Mouse (Mus musculus): ENCODE data around the gene Psme3. TPM values are rescaled to one million over a fixed set of nuclear protein-coding genes. Genes with fewer than 3 reads are reported as not detected.

Gene Psme3
- total RNA-seq (2014; fragmentation: Nextera tagmentation), result 163 and 205 TPM in 2 replicates
- total RNA-seq (2017), result 121 and 138 TPM in 2 replicates

DNA sequence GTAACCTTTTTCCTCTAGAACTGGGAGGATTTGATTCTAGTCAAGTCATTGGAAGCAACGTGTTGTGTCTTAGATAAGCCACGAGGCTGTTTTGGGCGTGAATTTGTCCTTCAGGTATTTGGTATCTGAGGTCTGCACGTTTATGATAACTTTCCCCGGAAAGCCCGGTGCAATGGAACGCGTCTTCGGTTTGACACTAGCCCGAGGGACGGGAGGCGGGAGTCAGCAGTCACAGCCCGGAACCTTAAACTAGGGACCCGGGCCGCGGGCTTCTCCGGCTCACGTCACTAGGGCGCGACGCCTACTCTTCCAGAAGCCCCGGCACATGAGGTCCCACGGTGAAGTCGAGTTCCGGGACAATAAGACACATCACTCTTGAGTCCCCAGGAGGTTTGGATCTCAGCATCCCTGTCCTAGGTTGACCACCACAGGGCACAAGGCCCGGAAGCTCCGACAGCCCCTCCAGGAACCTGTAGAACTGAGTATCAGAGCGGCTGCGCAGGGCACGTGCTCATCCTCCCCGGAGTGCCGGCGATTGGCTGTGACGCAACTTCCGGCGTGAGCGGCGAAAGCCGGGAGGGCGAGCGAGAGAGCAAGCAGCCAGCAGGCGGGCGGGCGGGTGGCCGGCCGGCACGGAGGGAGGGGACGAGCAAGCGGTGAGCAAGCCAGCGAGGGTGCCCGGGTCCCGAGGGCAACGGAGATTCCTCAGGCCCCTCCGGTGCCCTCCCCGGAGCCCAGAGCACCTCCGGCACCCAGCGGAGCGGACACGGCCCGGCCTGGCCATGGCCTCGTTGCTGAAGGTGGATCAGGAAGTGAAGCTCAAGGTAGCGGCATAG, at the start of gene Psme3:
Psme3 (plus strand) TSS at position 549 of the 836 bp plus-strand sequence.
- peak; percentile 84 for ATAC-seq (replicated peaks; ENCODE audit: poor library complexity, severe bottlenecking)

GRCm38 (mm10) chr11:101269577-101270116, 46.4 kb upstream of the Psme3 start:
- no peak; the same call in 1 of the 2 replicates for ATAC-seq (replicated peaks; ENCODE audit: poor library complexity, severe bottlenecking)

GRCm38 (mm10) chr11:101272446-101272845, 43.6 kb upstream of the Psme3 start:
- ATAC-seq (replicated peaks; ENCODE audit: poor library complexity, severe bottlenecking), result no peak

GRCm38 (mm10) chr11:101275309-101275708, 40.7 kb upstream of the Psme3 start:
- no peak for ATAC-seq (replicated peaks; ENCODE audit: poor library complexity, severe bottlenecking)

- ATAC-seq (replicated peaks; ENCODE audit: poor library complexity, severe bottlenecking), result no peak
These were observed 39.5 kb upstream of the Psme3 start for GRCm38 (mm10) chr11:101276319-101277070.

- ATAC-seq (replicated peaks; ENCODE audit: poor library complexity, severe bottlenecking), result peak; percentile 15; the same call in 1 of the 2 replicates
These were observed 38.4 kb upstream of the Psme3 start for GRCm38 (mm10) chr11:101277381-101278222.

DNA sequence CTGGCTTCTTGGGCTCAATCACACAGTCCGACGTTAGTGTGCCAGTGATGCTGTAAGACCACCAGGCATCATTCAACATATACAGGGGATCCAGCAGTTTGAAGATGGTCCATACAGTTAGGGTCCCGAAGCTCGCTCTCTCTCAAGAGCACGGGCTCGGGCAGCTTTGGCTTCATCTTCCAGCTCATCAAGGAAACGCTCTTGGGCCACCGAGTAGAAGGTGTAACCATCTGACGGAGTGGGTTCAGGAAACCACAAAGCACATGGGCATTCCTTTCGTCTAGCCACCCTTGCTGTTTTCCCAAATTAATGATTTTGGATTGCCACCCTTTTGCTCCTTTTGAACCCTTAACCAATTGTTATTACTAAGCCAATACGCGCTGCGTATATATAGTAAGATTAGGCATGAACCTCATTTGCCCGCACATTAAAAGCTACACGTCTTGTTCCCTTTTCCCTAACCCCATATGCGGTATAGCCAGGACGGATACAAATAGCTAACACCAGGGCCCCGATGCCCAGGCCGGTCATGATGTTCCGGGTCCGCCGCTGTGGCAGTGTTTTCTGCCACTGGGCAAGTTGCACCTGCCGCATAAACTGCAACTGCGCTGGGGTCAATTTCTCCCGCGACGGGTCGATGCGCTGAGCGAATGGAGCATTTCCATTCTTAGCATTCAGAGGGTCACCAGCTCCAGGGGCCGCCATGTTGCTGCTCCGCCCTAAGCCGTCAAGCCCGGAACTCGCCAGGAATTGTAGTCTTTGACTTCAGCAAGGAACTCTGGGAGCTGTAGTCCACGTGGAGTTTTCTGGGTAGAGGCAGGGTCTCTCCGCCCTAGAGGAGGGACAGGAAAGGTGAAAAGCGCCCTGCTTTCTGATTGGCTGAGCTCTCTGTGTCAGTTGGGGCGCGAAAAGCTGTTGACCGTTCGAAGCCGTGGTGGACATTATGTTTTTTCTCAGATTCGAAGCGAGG, 37.5 kb upstream of the Psme3 start, which contains the start of the genes Cntd1 and Coa3:
Cntd1 (plus strand) TSS at position 790 of the 970 bp plus-strand sequence.
Coa3 (minus strand) TSS at position 892 of the 970 bp plus-strand sequence.
- ATAC-seq (replicated peaks; ENCODE audit: poor library complexity, severe bottlenecking), result peak; percentile 92

- peak; percentile 6; the same call in 1 of the 2 replicates for ATAC-seq (replicated peaks; ENCODE audit: poor library complexity, severe bottlenecking)
These were observed 36.8 kb upstream of the Psme3 start for GRCm38 (mm10) chr11:101279193-101279569.

DNA sequence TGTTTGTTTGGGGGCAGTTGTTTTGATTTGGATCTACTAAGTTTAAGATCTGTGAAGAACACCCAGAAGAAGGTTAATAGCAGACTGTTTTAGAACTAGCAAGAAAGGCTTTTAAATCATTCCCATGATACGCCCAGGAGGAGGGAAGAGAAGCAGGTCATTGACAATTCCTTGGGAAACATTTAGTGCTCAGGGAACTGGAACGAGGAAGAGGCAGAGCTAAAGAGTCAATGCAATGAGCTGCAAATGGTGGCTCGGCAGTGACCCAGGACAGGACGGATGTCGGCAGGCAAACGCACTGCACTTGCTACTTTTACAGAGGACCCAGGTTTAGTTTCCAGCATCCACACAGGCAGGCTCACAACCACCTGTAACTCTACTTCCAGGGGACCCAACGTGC, 35.2 kb upstream of the Psme3 start:
- ATAC-seq (replicated peaks; ENCODE audit: poor library complexity, severe bottlenecking), result no peak

- no peak for ATAC-seq (replicated peaks; ENCODE audit: poor library complexity, severe bottlenecking)
These were observed 33.1 kb upstream of the Psme3 start for GRCm38 (mm10) chr11:101282896-101283295.

DNA sequence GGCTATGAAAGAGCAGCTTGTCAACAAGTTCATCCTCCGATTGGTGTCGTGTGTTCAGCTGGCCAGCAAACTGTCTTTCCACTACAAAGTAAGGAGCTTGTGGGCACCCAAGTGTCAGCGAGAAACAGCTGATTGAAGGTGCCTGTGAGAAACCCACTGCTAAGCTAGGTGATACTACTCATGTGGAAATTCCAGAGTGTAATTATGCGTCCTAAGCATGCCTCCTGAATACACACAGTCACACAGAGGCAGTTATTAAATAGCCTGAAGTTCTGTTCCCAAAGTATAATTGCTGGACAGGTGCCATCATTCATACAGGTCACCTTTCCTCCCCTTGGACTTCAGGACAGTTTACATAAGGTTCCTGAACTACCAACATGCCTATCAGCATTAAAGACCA, 32.2 kb upstream of the Psme3 start:
- no peak for ATAC-seq (replicated peaks; ENCODE audit: poor library complexity, severe bottlenecking)

DNA sequence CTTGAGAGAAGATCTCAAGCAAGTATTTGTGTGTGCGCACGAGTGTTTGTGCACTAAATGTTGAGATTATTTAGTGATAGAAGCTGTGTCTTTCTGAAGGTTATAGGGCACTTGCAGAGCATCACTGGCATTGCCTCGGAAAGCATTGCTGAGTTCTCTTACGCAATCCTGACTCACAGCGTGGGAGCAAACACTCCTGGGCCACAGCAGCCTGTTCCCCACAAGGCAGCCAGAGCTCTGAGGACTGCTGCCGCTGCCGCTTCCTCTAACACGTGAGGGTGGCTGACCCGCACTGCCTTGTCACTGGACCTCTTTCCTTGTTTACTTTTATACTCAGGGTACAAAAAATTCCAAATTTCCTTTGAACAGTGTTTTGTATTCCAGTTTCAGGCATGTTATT, 28.7 kb upstream of the Psme3 start:
- peak; percentile 93 for ATAC-seq (replicated peaks; ENCODE audit: poor library complexity, severe bottlenecking)

DNA sequence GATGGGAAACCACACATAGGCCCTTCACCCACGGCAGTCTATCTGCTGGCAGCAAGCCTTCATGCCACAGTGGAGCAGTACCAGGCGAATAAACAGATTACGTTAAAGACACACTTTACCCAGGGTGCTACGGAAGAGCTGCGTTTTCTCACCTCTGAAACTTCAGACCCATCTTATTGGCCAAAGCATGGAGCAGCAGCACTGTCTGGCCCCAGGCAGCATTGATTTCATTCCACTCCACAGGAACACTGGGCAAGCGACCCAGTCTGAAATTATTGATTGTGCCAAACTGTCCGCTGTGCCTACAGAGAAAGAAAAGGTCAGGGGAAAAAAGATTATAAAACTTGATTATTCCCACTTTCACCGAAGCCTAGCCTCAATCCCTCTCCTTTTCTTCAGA, 24.8 kb upstream of the Psme3 start:
- ATAC-seq (replicated peaks; ENCODE audit: poor library complexity, severe bottlenecking), result no peak

DNA sequence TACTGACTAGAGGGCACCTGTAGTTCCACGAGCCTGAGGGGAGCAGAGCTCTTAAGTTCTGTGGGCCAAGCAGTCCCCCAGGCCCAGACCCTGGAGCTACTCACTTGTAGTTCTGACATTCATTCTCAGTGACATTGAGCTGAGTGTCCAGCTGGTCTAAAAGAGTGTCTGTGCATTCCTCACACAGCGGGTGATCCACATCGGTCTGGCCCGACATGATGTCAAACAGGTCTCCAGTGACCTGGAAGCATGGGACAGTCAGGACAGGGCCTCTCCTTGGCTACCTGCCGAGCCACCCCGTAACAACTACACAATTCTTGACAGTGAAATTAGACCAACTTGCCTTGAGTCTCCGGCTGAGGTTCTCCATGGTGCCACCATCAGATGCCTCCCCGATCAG, 20.8 kb upstream of the Psme3 start:
- ATAC-seq (replicated peaks; ENCODE audit: poor library complexity, severe bottlenecking), result no peak

DNA sequence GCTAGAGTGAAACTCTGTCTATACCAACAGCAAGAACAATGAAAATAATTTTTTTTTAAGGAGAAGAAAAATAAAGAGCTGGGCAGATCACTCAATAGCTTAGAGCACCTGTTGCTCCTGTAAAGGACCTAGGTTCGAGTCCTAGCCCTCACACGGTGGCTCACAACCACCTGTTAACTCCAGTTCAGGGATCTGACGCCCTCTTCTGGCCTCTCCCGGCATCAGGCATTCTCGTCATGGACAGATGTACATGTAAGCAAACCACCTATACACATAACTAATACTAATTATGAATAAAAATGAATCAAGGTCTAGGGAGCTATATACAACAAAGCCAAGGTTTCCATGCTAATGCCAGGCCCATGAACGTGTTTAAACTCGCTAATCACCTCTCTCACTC, 15.1 kb upstream of the Psme3 start:
- ATAC-seq (replicated peaks; ENCODE audit: poor library complexity, severe bottlenecking), result no peak

- ATAC-seq (replicated peaks; ENCODE audit: poor library complexity, severe bottlenecking), result peak; percentile 25
These were observed 14.6 kb upstream of the Psme3 start for GRCm38 (mm10) chr11:101301299-101302003.

DNA sequence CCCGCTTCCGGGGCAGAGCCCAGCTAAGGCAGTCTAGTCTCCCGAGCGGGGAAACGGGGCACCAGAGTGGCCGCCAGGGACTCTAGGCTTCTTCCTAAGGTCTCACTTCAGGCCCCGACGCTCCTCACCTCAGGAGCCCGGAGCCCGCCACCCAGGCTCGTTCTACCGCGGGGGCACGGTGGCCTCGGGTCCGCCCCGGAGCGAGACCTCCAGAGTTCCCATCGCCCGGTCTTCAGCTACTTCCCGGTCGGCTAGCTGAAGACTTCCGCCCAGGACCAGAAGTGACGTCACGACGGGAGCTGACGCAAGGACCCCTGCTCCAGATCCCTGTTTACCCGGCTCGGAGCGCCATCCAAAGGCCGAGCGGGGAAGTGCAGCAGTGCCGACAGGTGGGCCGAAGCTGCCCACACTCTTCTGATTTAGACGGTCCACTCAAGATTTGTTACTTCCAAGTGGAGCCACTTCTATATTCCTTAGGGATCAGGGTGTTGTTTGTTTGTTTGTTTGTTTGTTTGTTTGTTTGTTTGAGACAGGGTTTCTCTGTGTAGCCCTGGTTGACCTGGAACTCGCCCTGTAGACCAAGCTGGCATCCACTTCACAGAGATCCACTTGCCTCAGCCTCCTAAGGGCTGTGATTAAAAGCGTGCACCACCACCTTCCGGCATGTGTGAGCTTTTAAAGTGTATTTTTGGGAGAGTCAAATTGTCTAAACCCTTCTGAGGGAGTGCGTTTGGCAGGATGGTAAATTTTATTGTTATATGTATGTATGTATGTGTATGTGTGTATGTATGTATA, 13.8 kb upstream of the Psme3 start, which contains the start of gene Becn1:
Becn1 (minus strand) TSS at position 283 of the 795 bp plus-strand sequence.
- ATAC-seq (replicated peaks; ENCODE audit: poor library complexity, severe bottlenecking), result peak; percentile 97
